Mouse (Mus musculus) ES-E14 (cell line): Measurements from ENCODE around the gene Slit2.

ENCODE experiments used
- CHD2 ChIP-seq: IDR thresholded peaks from 2 replicates; pipeline ENCODE4 v1.6.1; 2014; ENCODE audit warnings: mild to moderate bottlenecking, low read depth, low read length, inconsistent platforms
- HCFC1 ChIP-seq: IDR thresholded peaks from 2 replicates; pipeline ENCODE4 v1.6.1; 2012; ENCODE audit warnings: low read length, inconsistent platforms, borderline replicate concordance; ENCODE audit not compliant: insufficient read depth
- MAFK ChIP-seq: IDR thresholded peaks from 2 replicates; pipeline ENCODE4 v1.6.1; 2014; ENCODE audit warnings: mild to moderate bottlenecking, low read depth, low read length, inconsistent platforms; ENCODE audit not compliant: insufficient read depth
- ZC3H11A ChIP-seq: IDR thresholded peaks from 2 replicates; pipeline ENCODE4 v1.6.1; 2012; ENCODE audit warnings: low read depth, mild to moderate bottlenecking, inconsistent platforms, low read length, borderline replicate concordance
- ZNF384 ChIP-seq: IDR thresholded peaks from 2 replicates; pipeline ENCODE4 v1.6.1; 2012; ENCODE audit warnings: low read depth, low read length, inconsistent platforms

- TF ChIP-seq ZC3H11A (no peak), MAFK (no peak), ZNF384 (no peak), CHD2 (no peak), HCFC1 (no peak)
Observed at GRCm38 (mm10) chr5:48050637-48051314, 67.8 kb downstream of the Slit2 start.
